Mouse (Mus musculus) embryonic fibroblast, embryonic 13.5 days (primary cell): ENCODE data around the gene Vps72.

Source experiments
- CTCF ChIP-seq: IDR thresholded peaks from 2 replicates; pipeline ENCODE4 v1.5.1; 2011; ENCODE audit warnings: mild to moderate bottlenecking, control low read depth, low read length, moderate library complexity, borderline replicate concordance; ENCODE audit not compliant: insufficient read depth
- POLR2A ChIP-seq: IDR thresholded peaks from 2 replicates; pipeline ENCODE4 v1.6.1; 2011; ENCODE audit warnings: low read depth, mild to moderate bottlenecking, control low read depth, low read length, moderate library complexity

DNA sequence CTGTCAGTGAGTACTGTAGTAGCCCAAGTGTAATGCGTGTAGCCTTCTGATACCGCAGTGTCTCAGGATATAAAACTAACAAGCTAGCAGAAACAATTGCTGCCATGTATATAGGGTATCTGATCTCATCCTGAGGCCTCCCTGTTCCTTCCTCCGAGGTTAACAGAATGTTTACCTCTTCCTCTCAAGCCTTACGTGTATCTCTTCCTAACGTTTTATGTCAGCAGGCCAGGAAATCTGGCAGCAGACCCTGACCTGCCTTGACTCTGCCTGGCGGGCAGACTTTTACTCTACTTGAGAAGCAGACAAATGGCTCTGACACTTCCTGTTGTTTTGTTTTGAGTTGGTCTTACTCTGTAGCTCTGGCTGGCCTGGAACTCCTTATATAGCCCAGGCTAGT lies 10.8 kb downstream of the Vps72 start:
- TF ChIP-seq CTCF = no peak
- TF ChIP-seq POLR2A = no peak
